Mouse (Mus musculus) bone marrow, adult 2 months (tissue): ENCODE data around the gene Lysmd1.

ENCODE experiments used
- CTCF ChIP-seq: fragments of 200-500 bp; IDR thresholded peaks from 2 replicates; pipeline ENCODE4 v1.5.1; 2011; ENCODE audit warnings: low read length, control low read depth; ENCODE audit not compliant: control insufficient read depth, insufficient read depth
- POLR2A ChIP-seq: fragments of 200-500 bp; IDR thresholded peaks from 2 replicates; pipeline ENCODE4 v1.6.1; 2011; ENCODE audit warnings: low read depth, mild to moderate bottlenecking, control low read depth, low read length, borderline replicate concordance; ENCODE audit not compliant: control insufficient read depth

DNA sequence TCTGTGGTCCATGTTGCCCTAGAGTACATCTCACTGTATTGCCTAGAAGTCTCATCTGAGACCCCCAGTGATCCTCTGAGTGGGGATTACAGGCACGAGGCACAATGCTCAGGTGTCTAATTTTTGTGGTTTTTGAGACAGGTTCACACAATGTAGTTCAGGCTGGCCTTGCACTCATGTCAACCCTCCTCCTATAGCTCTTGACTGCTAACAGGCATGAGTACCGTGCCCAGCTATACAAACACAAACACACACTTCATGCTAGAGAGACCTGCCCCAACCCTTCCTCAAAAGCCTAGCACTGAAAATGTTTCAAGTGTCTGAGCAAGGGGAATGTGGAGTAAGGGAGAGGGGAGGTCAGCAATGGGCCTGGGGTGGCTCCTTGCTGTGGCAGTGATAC is 52.2 kb downstream of the Lysmd1 start:
- TF ChIP-seq POLR2A (no peak), CTCF (no peak)
